Mouse (Mus musculus) liver, embryonic 16.5 days (tissue): ENCODE measurements at regions not wholly inside any gene's neighbourhood (a gene's known extent, or its start where the extent isn't known, plus 50 kb on each side); places are given as distances from the start of the nearest gene placed in this dataset.

ENCODE experiments used
- ATAC-seq: fragments of 200-750 bp; cut with Nextera tagmentation; 2 replicates; pipeline ENCODE4 v1.8.0; 2017; ENCODE audit warnings: low read depth, mild to moderate bottlenecking, moderate number of reproducible peaks, moderate library complexity
- H3K27ac ChIP-seq: fragments of 300-500 bp; sonication (generic); 2 replicates; pipeline ENCODE4 v1.5.1; 2014; ENCODE audit warnings: mild to moderate bottlenecking, low read length
- H3K27me3 ChIP-seq: fragments of 300-500 bp; sonication (generic); 2 replicates; pipeline ENCODE4 v1.6.1; 2014; ENCODE audit warnings: low read depth, low read length, mixed read lengths; ENCODE audit not compliant: control insufficient read depth, insufficient read depth
- H3K36me3 ChIP-seq: fragments of 300-500 bp; sonication (generic); 2 replicates; pipeline ENCODE4 v1.6.1; 2014; ENCODE audit warnings: mild to moderate bottlenecking; ENCODE audit not compliant: control insufficient read depth, insufficient read depth
- H3K4me1 ChIP-seq: fragments of 300-500 bp; sonication (generic); 2 replicates; pipeline ENCODE4 v1.6.1; 2014; ENCODE audit warnings: low read depth, low read length, mixed read lengths; ENCODE audit not compliant: control insufficient read depth
- H3K4me2 ChIP-seq: fragments of 300-500 bp; sonication (generic); 2 replicates; pipeline ENCODE4 v1.6.1; 2014; ENCODE audit warnings: low read depth, low read length, mixed read lengths
- H3K4me3 ChIP-seq: fragments of 300-500 bp; sonication (generic); 2 replicates; pipeline ENCODE4 v1.5.1; 2014; ENCODE audit warnings: low read depth, mild to moderate bottlenecking, low read length
- H3K9ac ChIP-seq: fragments of 300-500 bp; sonication (generic); 2 replicates; pipeline ENCODE4 v1.6.1; 2014; ENCODE audit warnings: low read depth, low read length
- H3K9me3 ChIP-seq: fragments of 300-500 bp; sonication (generic); replicated peaks from 2 replicates; pipeline ENCODE4 v1.6.1; 2016; ENCODE audit warnings: low read length; ENCODE audit not compliant: control insufficient read depth
- WGBS: fragments of 180-500 bp; shearing (Covaris S2); extraction: QIAGEN DNeasy Blood & Tissue Kit; methylation state at CpG from one replicate; pipeline ENCODE4 v1.1.7; 2014; ENCODE audit not compliant: insufficient replicate concordance; 5-methylcytosine and 5-hydroxymethylcytosine counted together

- no peak overlapping the region for H3K4me2 ChIP-seq
- H3K4me3 ChIP-seq: no peak overlapping the region
- no peak overlapping the region for H3K27ac ChIP-seq
- WGBS: 36% methylated on average over 2 of the region's 2 CpGs
- no peaks in the 10 kb centered on the region for H3K4me1 ChIP-seq
- H3K27me3 ChIP-seq: no peaks in the 10 kb centered on the region
- no peak for ATAC-seq
- no peak overlapping the region for H3K9ac ChIP-seq
- no peaks in the 10 kb centered on the region for H3K36me3 ChIP-seq
- H3K9me3 ChIP-seq: no peaks in the 10 kb centered on the region
These were observed 380.4 kb downstream of the Samd5 start for GRCm38 (mm10) chr10:9294620-9295019.

- 49% methylated on average over 6 of the region's 6 CpGs for WGBS
- H3K9ac ChIP-seq: no peak overlapping the region
- H3K27ac ChIP-seq: no peak overlapping the region
- H3K4me2 ChIP-seq: no peak overlapping the region
- no peaks in the 10 kb centered on the region for H3K9me3 ChIP-seq
- H3K36me3 ChIP-seq: no peaks in the 10 kb centered on the region
- H3K4me1 ChIP-seq: no peaks in the 10 kb centered on the region
- H3K4me3 ChIP-seq: no peak overlapping the region
- no peak for ATAC-seq
- no peaks in the 10 kb centered on the region for H3K27me3 ChIP-seq
These were observed 383.4 kb downstream of the Samd5 start for GRCm38 (mm10) chr10:9291456-9292146.

GRCm38 (mm10) chr10:9272940-9273339 is 387.1 kb upstream of the Sash1 start:
- no peak overlapping the region for H3K27ac ChIP-seq
- no peaks in the 10 kb centered on the region for H3K4me1 ChIP-seq
- 69% methylated on average over 3 of the region's 3 CpGs for WGBS
- H3K36me3 ChIP-seq: no peaks in the 10 kb centered on the region
- H3K9ac ChIP-seq: no peak overlapping the region
- no peak for ATAC-seq
- no peak overlapping the region for H3K4me2 ChIP-seq
- H3K27me3 ChIP-seq: no peaks in the 10 kb centered on the region
- H3K9me3 ChIP-seq: no peaks in the 10 kb centered on the region
- no peak overlapping the region for H3K4me3 ChIP-seq

GRCm38 (mm10) chr10:9272243-9272642 is 386.4 kb upstream of the Sash1 start:
- Histone ChIP-seq H3K27ac (no peak overlapping the region), H3K9ac (no peak overlapping the region), H3K9me3 (no peaks in the 10 kb centered on the region), H3K4me2 (no peak overlapping the region), H3K4me3 (no peak overlapping the region), H3K27me3 (no peaks in the 10 kb centered on the region), H3K36me3 (no peaks in the 10 kb centered on the region), H3K4me1 (no peaks in the 10 kb centered on the region)
- no peak for ATAC-seq
- 59% methylated on average over 5 of the region's 5 CpGs for WGBS

- Histone ChIP-seq H3K27me3 (no peaks in the 10 kb centered on the region), H3K36me3 (no peaks in the 10 kb centered on the region), H3K4me1 (no peaks in the 10 kb centered on the region), H3K9me3 (no peaks in the 10 kb centered on the region), H3K9ac (no peak overlapping the region), H3K27ac (no peak overlapping the region), H3K4me3 (no peak overlapping the region), H3K4me2 (no peak overlapping the region)
- 80% methylated on average over 2 of the region's 2 CpGs for WGBS
- ATAC-seq: no peak
These were observed 379.7 kb upstream of the Sash1 start for GRCm38 (mm10) chr10:9265528-9265927.

GRCm38 (mm10) chr10:9264309-9265000 is 378.6 kb upstream of the Sash1 start:
- no peak overlapping the region for H3K4me2 ChIP-seq

GRCm38 (mm10) chr10:9258705-9259104 is 372.8 kb upstream of the Sash1 start:
- H3K9me3 ChIP-seq: no peaks in the 10 kb centered on the region
- H3K27me3 ChIP-seq: no peaks in the 10 kb centered on the region
- no peak overlapping the region for H3K9ac ChIP-seq
- no peaks in the 10 kb centered on the region for H3K4me1 ChIP-seq
- no peaks in the 10 kb centered on the region for H3K36me3 ChIP-seq
- no peak overlapping the region for H3K27ac ChIP-seq
- H3K4me2 ChIP-seq: no peak overlapping the region
- WGBS: 55% methylated on average over 1 of the region's 1 CpGs
- ATAC-seq: no peak
- no peak overlapping the region for H3K4me3 ChIP-seq

More at GRCm38 (mm10) chr10:9264309-9265000, 378.6 kb upstream of the Sash1 start:
- H3K4me3 ChIP-seq: no peak overlapping the region
- H3K9me3 ChIP-seq: no peaks in the 10 kb centered on the region
- H3K9ac ChIP-seq: no peak overlapping the region
- no peak for ATAC-seq
- no peaks in the 10 kb centered on the region for H3K27me3 ChIP-seq
- WGBS: 59% methylated on average over 12 of the region's 12 CpGs
- no peak overlapping the region for H3K27ac ChIP-seq
- H3K4me1 ChIP-seq: no peaks in the 10 kb centered on the region
- H3K36me3 ChIP-seq: no peaks in the 10 kb centered on the region

GRCm38 (mm10) chr10:9252941-9253217 is 367.0 kb upstream of the Sash1 start:
- no peak overlapping the region for H3K4me2 ChIP-seq
- no peak overlapping the region for H3K4me3 ChIP-seq
- no peaks in the 10 kb centered on the region for H3K36me3 ChIP-seq
- no peak for ATAC-seq
- H3K27ac ChIP-seq: no peak overlapping the region
- no peaks in the 10 kb centered on the region for H3K4me1 ChIP-seq
- 17% methylated on average over 3 of the region's 3 CpGs for WGBS
- no peak overlapping the region for H3K9ac ChIP-seq
- H3K27me3 ChIP-seq: no peaks in the 10 kb centered on the region
- H3K9me3 ChIP-seq: no peaks in the 10 kb centered on the region

- ATAC-seq: no peak
These were observed 366.5 kb upstream of the Sash1 start for GRCm38 (mm10) chr10:9252120-9252940.

More at GRCm38 (mm10) chr10:9252120-9252940, 366.5 kb upstream of the Sash1 start:
- no peak overlapping the region for H3K27ac ChIP-seq
- H3K4me1 ChIP-seq: no peaks in the 10 kb centered on the region
- no peak overlapping the region for H3K4me2 ChIP-seq
- H3K9ac ChIP-seq: no peak overlapping the region
- no peaks in the 10 kb centered on the region for H3K27me3 ChIP-seq
- H3K9me3 ChIP-seq: no peaks in the 10 kb centered on the region
- H3K4me3 ChIP-seq: no peak overlapping the region
- H3K36me3 ChIP-seq: no peaks in the 10 kb centered on the region
- 45% methylated on average over 7 of the region's 7 CpGs for WGBS
